Mouse (Mus musculus) CD8-positive naive resting alpha-beta T cell, adult 2 months (primary cell): ENCODE measurements around the gene Slc27a3.
A peak's percentile ranks its signal among the peaks of the same experiment; 100 is the strongest.

Experiments
- DNase-seq, 2 experiments: peaks; one replicate each; pipeline ENCODE4 v3.0.0; 2022; ENCODE audit warnings: low read depth in 2 of 2, low spot score in 2 of 2

The Slc27a3 gene

GRCm38 (mm10) chr3:90391941-90392340 lies 2.2 kb upstream of the Slc27a3 start:
- DNase-seq = no peak

DNA sequence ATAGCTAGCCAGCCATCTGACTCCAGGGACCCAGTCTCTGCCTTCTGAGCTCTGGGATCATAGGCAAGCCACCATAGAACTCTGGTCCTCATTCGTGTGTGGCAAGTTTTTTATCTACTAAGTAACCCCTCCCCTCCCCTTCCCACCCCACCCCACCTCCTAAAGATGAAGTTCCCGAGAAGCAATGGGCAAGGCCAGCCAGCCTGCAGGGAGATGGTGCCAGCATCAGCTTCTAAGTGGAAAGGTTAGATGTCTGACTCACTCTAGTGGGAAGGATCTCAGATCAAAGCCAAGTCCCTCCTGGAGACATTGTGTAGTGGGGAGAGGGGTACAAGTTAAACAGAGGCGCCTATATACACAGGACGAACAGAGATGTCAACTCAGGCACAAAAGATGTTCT lies 1.3 kb upstream of the Slc27a3 start:
- no peak for DNase-seq

DNA sequence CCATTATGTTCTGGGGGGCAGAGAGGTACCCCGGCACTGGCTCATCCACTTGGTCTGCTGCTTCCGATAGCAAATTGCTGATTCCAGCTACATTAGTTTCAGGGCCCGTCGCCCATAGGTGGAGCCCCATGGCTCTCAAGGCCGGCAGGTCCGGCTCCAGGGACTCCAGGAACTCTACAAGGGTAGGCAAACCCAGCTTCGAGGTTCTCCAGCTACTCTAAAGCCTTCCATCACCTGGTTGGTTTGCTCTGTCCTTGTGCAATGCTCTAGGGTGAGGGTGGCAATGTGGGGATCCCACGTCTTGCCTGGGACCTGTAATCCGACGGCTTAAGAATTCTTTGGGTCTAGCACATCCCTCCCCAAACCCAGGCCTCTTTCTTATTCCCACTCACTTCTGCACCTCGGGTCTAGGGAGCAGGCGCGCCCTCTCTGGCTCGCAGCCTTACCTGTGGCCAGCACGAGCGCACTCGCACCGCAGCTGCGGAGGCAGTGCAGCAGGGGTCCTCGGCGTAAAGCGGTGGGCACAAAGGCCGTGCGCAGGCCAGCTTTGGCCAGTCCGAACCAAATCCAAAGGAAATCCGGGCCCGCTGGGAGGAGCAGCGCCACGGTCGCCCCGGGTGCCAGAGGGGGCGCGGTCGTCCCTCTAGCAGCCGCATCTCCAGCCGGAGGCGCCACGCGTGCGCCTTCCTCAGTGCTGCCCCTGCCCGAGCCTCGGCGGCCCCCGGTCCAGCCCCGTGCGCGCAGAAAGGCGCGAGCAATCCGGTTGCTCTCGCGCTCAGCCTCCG lies 820 bp downstream of the Slc27a3 start:
- DNase-seq = no peak

DNA sequence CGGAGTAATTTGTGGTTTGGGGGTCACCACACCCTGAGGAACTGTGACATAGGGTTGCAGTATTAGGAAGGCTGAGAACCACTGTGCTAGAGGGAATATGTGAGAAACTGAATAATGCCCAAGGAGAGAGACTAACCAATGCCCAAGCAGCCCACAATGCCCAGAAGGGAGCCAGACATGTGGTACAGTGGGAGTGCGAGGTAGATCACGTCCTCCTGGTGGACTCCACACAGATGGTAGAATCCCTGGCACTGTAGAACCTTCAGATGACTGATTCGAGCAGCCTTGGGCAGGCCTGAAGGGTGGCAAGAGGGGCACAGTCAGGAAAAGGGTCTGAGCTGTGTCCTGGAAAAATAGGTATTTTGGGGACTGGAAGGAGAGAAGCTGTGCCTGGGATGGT lies 1.5 kb downstream of the Slc27a3 start:
- no peak for DNase-seq

DNA sequence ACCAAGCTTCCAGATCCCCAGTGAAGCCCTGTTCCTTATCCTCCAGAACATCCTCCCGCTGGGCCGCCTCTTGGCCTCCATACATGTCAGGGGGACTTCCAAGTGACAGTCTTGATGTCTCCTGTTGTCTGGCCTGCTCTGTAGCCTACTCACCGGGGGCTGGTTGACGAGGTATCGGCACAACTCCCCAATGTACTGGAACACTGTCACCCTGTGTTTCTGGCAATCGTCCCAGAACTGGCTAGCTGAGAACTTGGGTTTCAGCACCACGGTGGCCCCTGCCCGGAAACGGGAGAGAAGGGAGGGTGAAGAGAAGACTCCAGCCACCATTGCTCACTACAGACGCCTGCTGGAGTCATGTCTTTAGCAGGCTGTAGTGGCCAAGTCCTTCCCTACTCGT lies 2.3 kb downstream of the Slc27a3 start:
- no peak for DNase-seq

GRCm38 (mm10) chr3:90386817-90387216 lies 2.9 kb downstream of the Slc27a3 start:
- no peak for DNase-seq

DNA sequence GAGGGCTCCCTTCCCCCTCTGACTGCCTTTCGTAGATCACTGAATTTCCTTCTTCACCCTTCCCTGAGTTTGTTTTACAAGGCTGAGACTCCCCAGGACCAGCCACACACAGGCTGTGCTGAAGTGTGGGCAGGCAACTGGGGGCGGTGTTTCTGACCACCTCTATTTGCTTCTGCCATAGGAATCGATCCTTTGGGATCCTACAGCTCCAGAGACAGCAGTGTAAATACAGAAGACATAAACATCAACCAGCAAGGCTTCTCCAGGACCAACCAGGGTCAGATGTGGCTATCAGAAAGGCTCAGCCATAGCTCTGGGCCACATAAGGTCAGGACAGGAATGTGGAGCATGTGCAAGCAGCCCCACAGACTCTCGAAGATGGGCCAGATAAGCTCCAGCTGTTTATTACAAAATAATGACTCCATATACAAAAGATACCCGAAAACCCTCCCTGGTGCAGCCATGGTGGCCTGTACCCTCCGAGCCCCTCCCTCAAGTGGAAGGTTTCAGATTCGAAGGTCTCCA lies 4.8 kb downstream of the Slc27a3 start:
- no peak for DNase-seq

GRCm38 (mm10) chr3:90383690-90384089 lies 6.0 kb downstream of the Slc27a3 start:
- no peak for DNase-seq

DNA sequence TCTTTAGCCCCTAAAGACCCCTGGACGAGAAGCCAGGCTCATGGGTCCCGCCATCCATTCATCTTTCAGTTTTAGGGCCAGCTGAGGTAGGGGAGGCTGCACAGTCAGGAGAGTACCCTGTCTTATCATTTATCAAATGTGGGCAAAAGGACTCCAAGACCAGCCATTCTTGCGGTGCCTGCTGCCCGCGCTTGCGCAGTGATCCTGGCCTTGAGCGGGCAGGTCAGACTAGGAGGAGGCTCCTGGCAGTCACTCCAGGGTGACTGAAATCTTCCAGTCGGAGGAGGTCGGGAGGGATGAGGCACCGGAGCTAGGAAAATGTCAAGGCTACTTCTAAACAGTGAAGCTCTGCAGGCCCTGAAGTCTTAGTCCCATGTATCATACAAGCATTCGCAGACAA lies 8.0 kb downstream of the Slc27a3 start:
- DNase-seq = no peak

- no peak for DNase-seq
Measured at GRCm38 (mm10) chr3:90378496-90378895, 11.2 kb downstream of the Slc27a3 start.

DNA sequence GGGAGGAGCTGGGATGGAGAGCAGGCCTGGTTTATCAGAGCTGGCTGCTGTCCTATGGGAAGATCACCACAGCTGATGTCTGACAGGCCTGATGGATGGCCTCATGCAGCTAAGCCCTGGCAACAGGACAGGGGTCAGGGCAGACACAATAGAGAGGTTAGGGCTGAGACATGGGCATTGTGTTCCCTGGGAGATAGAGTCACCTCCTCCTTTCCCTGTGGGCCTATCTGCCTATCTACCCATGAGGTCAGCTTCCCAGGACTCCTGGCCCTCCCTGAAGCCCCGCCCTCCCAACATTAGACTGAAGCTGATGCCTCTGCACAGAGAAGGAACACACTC lies 13.5 kb downstream of the Slc27a3 start:
- no peak for DNase-seq

DNA sequence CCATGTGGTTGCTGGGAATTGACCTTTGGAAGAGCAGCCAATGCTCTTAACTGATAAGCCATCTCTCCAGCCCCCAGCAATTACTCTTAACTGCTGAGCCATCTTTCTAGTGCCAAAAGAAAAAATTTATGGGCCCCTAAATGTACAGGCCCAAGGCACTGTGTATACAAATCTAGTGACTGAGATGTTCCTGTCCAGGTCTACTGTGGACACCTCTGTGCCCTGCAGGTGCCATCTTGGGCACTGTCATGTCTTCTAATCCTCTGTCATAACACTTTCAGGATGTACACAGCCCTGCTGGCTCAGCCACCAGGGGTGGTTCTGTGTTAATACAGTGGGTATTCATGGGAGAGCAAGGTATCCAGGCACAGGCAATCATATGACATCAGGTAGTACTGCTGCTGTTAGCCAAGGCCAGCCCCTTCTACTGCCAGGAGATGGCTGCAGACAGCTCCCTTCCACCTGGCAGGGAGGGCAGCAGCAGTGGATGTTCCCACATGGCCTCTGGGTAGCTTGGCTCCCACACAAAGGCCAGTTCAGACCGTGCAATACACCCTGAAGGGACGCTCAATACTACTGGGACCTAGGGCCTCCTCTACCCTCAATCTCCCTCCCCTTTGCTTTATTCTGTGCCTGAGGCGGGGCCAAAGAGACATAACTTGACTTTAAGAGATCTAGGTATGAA lies 14.0 kb downstream of the Slc27a3 start:
- DNase-seq = no peak

- no peak for DNase-seq
Measured at GRCm38 (mm10) chr3:90374368-90374767, 15.4 kb downstream of the Slc27a3 start.

- peak; percentile 78 to 82 for DNase-seq
Measured at GRCm38 (mm10) chr3:90373432-90374028, 16.2 kb downstream of the Slc27a3 start.

DNA sequence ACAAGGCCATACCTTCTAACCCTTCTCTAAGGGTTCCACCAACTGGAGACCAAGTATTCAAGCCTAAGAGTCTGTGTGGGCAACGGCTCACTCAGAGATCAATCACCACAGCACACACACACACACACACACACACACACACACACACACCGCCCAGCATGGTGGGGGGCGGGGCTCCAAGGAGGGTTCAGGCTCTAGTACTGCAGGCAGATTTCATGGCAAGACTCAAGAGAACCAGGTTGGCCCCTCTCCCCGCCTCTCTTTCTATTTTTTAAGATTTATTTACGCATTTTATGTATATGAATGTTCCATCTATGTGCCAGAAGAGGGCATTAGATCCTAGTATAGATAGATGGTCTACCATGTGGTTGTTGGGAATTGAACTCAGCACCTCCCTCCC lies 16.9 kb downstream of the Slc27a3 start:
- no peak for DNase-seq

GRCm38 (mm10) chr3:90371857-90372256 lies 17.9 kb downstream of the Slc27a3 start:
- DNase-seq = no peak

- DNase-seq = no peak
Measured at GRCm38 (mm10) chr3:90369041-90369440, 20.7 kb downstream of the Slc27a3 start.

DNA sequence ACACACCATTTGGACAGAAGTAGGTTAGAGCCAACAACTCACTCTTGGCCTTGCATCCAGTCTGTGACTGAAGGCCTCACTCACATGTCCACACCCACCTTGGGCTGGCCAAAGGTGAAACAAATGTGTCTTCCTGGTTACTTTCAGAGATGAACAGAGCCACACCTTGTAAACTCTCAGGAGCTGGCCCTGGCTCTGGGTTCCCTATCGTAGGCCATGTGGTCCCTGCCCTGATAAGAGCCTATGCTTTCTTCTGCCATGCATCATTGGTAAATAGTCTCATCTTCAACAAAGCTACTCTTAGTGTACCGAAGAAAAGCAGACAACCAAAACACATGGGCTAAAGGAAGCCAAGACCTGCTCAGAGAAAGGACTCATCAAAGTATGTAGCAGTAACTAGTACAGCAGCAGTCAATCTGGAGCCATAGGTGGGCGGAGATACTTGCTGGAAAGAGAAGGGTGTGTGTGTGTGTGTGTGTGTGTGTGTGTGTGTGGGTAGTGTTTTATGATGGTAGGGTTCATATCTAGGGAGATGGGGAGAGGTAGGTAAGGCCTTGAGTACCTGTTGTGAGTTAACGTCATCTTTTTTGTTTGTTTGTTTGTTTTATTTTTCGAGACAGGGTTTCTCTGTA lies 22.6 kb downstream of the Slc27a3 start:
- no peak for DNase-seq

DNA sequence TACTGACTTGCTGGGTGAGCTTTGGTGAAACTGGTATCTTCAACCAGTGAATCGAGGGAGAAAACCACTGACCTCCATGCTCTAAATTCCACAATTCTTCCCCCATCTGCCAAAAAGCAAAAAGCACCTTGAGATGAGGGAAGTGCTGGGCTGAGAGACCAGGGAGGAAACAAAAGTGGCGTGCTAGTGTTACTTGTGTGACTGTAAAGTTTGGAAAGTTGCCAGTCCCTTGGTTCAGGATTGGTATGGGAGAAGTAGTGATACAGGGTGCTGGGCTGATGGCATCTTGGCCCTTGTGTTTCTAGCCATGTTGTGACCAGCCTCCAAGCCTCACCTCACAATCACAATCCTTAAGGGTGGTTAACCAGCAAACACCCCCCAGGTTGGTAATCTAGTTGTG lies 27.4 kb downstream of the Slc27a3 start:
- DNase-seq = no peak

DNA sequence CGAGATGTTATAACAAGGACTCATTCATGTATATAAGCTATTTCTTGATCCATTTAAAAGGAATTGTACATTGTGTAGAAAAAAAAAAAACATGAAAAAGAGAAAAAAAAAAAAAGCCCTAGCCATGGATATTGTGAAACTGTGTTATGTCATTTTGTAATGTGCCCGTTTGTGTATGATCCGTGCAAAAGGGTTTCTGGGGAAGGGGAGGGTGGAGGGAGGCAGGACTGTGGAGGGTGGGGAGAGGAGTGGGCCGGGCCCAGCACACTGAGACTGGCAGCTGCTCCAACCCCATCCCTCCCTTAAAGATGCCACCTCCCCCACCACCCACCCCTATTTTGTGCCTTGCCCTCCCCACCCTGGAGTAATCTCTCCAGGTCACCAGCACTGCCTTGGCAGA lies 28.3 kb downstream of the Slc27a3 start:
- DNase-seq = no peak

DNA sequence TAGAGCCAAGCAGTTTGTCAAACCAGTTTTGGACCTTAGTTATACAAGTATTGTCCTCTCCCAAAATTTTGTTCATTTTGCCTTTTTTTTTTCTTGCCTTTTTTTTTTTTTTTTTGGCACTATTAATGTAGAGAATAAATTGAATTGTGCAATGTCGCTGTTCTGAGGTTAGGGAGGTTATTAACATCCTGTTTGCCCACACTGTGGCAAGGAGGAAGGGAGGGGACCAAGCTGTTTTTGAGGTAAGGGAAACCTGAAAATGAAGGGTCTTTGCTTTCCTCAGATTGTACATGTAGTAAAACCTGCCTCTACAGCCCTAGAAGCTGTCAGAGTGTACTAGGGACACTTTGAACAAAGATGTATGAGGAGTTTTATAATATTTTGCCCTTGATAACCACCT lies 30.5 kb downstream of the Slc27a3 start:
- DNase-seq = no peak

DNA sequence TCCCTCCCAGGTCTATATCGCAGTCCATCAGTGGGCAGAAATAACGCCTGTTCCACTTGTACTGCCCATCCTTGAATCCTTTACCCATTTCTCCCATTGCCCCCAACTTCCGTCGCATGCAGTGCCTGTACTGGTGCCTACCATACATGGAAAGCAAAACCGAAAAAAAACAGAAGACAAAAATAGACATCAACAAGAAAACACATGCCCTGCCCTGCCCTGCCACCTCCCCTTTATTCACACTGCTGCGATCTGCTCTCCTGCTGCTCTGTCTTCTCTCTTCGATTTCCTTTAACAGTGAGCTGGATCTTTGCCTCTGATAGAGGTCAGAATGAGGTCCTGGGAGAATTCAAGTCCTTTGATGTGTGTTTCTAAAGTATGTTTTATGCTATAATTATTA lies 31.8 kb downstream of the Slc27a3 start:
- DNase-seq = no peak
